ENCODE assay signal across 21 mouse cellular contexts in the genomic region with DNA sequence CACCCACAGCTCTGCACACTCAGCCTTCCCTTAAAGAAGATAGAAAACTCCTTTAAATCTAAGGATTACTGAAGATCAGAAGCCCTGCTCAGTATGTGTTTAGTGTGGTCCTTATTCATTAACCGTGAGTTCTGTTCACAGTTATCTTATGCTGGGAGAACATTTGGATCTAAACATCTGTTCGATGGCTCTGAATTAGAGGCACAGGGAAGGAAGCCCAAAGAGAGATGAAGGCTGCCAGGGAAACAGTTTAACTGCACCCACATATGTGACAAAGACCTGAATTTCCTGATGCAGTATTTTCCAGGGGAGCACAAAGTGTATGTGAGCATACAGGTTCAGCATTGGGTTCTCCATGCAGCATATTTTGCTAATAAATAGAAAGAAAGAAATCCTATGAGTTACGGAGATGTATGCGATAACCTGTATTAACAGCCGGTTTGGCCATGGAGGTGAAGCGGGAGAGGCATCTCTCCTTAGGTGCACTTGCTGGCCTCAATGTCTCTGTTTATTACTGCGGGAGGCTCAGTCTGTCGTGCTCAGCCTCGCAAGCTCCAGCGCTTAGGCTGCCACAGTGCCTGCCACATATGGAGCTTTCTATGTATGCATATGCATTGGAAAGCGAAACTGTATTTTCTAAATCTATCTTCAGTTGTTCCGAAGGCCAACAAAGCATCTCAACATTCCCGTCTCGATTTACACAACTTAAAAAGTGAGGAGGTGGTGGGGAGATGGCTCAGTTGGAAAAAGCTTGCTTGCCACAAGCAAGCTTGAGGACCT. TPM values are rescaled to one million over a fixed set of nuclear protein-coding genes. Genes with fewer than 3 reads are reported as not detected.
"Had no signal": no experiment of that assay in that cellular context is flagged by ENCODE, and none has a peak within 500 bp of the region (broad histone marks: within the 10 kb centered on the region; RNA-seq: fewer than 3 reads in every experiment).

No protein-coding gene starts in this region.

- H3K27me3 ChIP-seq: limb, embryonic 12.5 days; liver, embryonic 13.5 days; lung, embryonic 15.5 days; megakaryocyte, embryonic 14.5 days; midbrain, embryonic 12.5 days; neural tube, embryonic 13.5 days; stomach, embryonic 15.5 days had no signal

- H3K27ac ChIP-seq: kidney, postnatal 0 days; limb, embryonic 12.5 days; liver, embryonic 13.5 days; lung, embryonic 15.5 days; macrophage; midbrain, embryonic 12.5 days; neural tube, embryonic 13.5 days; stomach, embryonic 15.5 days had no signal

- DNase-seq: kidney, adult 11 months; kidney, adult 9 months; kidney, postnatal 36 days; liver; liver, embryonic 13.5 days; liver, postnatal 0 days; lung, postnatal 14 days; retina, postnatal 1 day; right cerebral cortex, postnatal 25 days; spleen, adult 18-20 months; thymus, adult 2 months; thymus, postnatal 25 days had no signal

- H3K9me3 ChIP-seq: stomach, embryonic 15.5 days had no signal

- H3K4me2 ChIP-seq: limb, embryonic 12.5 days; liver, embryonic 13.5 days; lung, embryonic 15.5 days; midbrain, embryonic 12.5 days; neural tube, embryonic 13.5 days; stomach, embryonic 15.5 days had no signal

- ATAC-seq: liver, postnatal 0 days; midbrain, embryonic 16.5 days had no signal

- H3K4me3 ChIP-seq: limb, embryonic 12.5 days; liver, embryonic 13.5 days; lung, embryonic 15.5 days; megakaryocyte, embryonic 14.5 days; midbrain, embryonic 12.5 days; neural tube, embryonic 13.5 days; stomach, embryonic 15.5 days had no signal

- H3K9ac ChIP-seq: limb, embryonic 12.5 days; liver, embryonic 13.5 days; liver, postnatal 0 days; lung, embryonic 15.5 days; midbrain, embryonic 12.5 days; neural tube, embryonic 13.5 days; stomach, embryonic 15.5 days had no signal

- H3K4me1 ChIP-seq: limb, embryonic 12.5 days; liver, embryonic 13.5 days; lung, embryonic 15.5 days; megakaryocyte, embryonic 14.5 days; midbrain, embryonic 12.5 days; neural tube, embryonic 13.5 days; stomach, embryonic 15.5 days had no signal

- H3K36me3 ChIP-seq: limb, embryonic 12.5 days; liver, embryonic 13.5 days; lung, embryonic 15.5 days; midbrain, embryonic 12.5 days; neural tube, embryonic 13.5 days; stomach, embryonic 15.5 days had no signal

RNA-seq across cellular contexts. Expression of a gene that starts 46.8 kb away (rescaled TPM):
- polyA plus RNA-seq: macrophage had no signal
